Mouse (Mus musculus) left cerebral cortex, postnatal 25 days (tissue): Measurements from ENCODE around the gene Ttc23l. TPM values are rescaled to one million over a fixed set of nuclear protein-coding genes. Genes with fewer than 3 reads are reported as not detected.

Experiments used
- DNase-seq, 2 experiments: peaks; one replicate each; pipeline ENCODE4 v3.0.0; 2022; ENCODE audit warnings: low spot score in 2 of 2, mixed read lengths in 1 of 2
- intact Hi-C: fragments of 180-260 bp; cut with DNase I; formaldehyde crosslinking; loops from one replicate; pipeline ENCODE4 v1.15.1; 2025
- total RNA-seq, 2 experiments: library from RNA; stranded (reverse); gene quantifications; 2 replicates each; pipeline ENCODE4 v1.2.3; 2021

Ttc23l gene
- total RNA-seq, 2 experiments from 2014 or later, result not detected

- intact Hi-C loops, result loop anchor here (5.0 kb wide), 1 partner anchor 49 kb away; no protein-coding TSS in a partner anchor
- peak in 1 of 2 experiments; percentile 48 for DNase-seq
Measured at GRCm38 (mm10) chr15:10460986-10461385, 97.5 kb downstream of the Ttc23l start.

Other genes with a start within 250 kb of the Ttc23l start
- not detected for gene Gm21973, start 233.3 kb downstream of the Ttc23l start, total RNA-seq
- not detected for gene Agxt2, start 200.1 kb downstream of the Ttc23l start, total RNA-seq
- gene Dnajc21, start 88.2 kb downstream of the Ttc23l start, total RNA-seq, result 10 to 100 TPM; 22.3 to 31.7 TPM
- 10 to 100 TPM; 20.8 to 21.8 TPM for gene Brix1, start 72.7 kb downstream of the Ttc23l start, total RNA-seq
- gene Rad1, start 72.7 kb downstream of the Ttc23l start, total RNA-seq, result 10 to 100 TPM; 12.8 to 13.1 TPM
- 1 to 10 TPM; 7.5 to 8.9 TPM for gene Rai14, start 156.0 kb upstream of the Ttc23l start, total RNA-seq